Mouse (Mus musculus) MEL (cell line): ENCODE measurements around the gene Kidins220. TPM values are rescaled to one million over a fixed set of nuclear protein-coding genes. Genes with fewer than 3 reads are reported as not detected.

Experiments used
- DNase-seq: peaks from one replicate; pipeline ENCODE4 v3.0.0; 2011; ENCODE audit warnings: low read depth, low spot score
- H3K27ac ChIP-seq: 2 replicates; pipeline ENCODE4 v1.5.1; 2012; ENCODE audit warnings: low read depth, mild to moderate bottlenecking, control low read depth, low read length, moderate library complexity; ENCODE audit not compliant: control insufficient read depth
- H3K27me3 ChIP-seq, 2 experiments: fragments of 150-350 bp in 1 of 2; sonication (generic) in 1 of 2; 2 replicates each; pipeline ENCODE4 v1.6.1; 2012; ENCODE audit warnings: low read length in 2 of 2, mild to moderate bottlenecking in 2 of 2, improper control_type of control experiment in 1 of 2, moderate library complexity in 1 of 2; ENCODE audit not compliant: insufficient read depth in 2 of 2, control insufficient read depth in 1 of 2
- H3K36me3 ChIP-seq, 2 experiments: 2 replicates each; pipeline ENCODE4 v1.6.1; 2012 to 2014; ENCODE audit warnings: low read length in 2 of 2, improper control_type of control experiment in 1 of 2, inconsistent platforms in 1 of 2, mild to moderate bottlenecking in 1 of 2; ENCODE audit not compliant: insufficient read depth in 2 of 2, control insufficient read depth in 1 of 2
- H3K4me1 ChIP-seq, 2 experiments: fragments of 150-350 bp in 1 of 2; sonication (generic) in 1 of 2; 2 replicates each; pipeline ENCODE4 v1.6.1; 2012; ENCODE audit warnings: low read length in 2 of 2, improper control_type of control experiment in 1 of 2, mild to moderate bottlenecking in 1 of 2; ENCODE audit not compliant: insufficient read depth in 2 of 2, control insufficient read depth in 1 of 2
- H3K4me3 ChIP-seq, 2 experiments: fragments of 150-350 bp in 1 of 2; sonication (generic) in 1 of 2; 2 replicates each; pipeline ENCODE4 v1.5.1; 2012; ENCODE audit warnings: low read depth in 2 of 2, low read length in 2 of 2, mild to moderate bottlenecking in 2 of 2, moderate library complexity in 2 of 2, control low read depth in 1 of 2, improper control_type of control experiment in 1 of 2; ENCODE audit not compliant: control insufficient read depth in 1 of 2, insufficient read depth in 1 of 2
- H3K79me2 ChIP-seq: 2 replicates; pipeline ENCODE4 v1.6.1; 2012; ENCODE audit warnings: mild to moderate bottlenecking, low read length, moderate library complexity; ENCODE audit not compliant: control insufficient read depth, poor library complexity, insufficient read depth
- H3K9ac ChIP-seq: 2 replicates; pipeline ENCODE4 v1.6.1; 2012; ENCODE audit warnings: low read depth, mild to moderate bottlenecking, control low read depth, low read length, moderate library complexity; ENCODE audit not compliant: control insufficient read depth, poor library complexity, severe bottlenecking
- H3K9me3 ChIP-seq: fragments of 150-350 bp; sonication (generic); replicated peaks from 2 replicates; pipeline ENCODE4 v1.6.1; 2012; ENCODE audit warnings: mild to moderate bottlenecking, low read length, improper control_type of control experiment, moderate library complexity; ENCODE audit not compliant: insufficient read depth
- BHLHE40 ChIP-seq: IDR thresholded peaks from 2 replicates; pipeline ENCODE4 v1.6.1; 2012; ENCODE audit warnings: low read depth, mild to moderate bottlenecking, inconsistent platforms, low read length, improper control_type of control experiment, borderline replicate concordance
- CHD1 ChIP-seq: IDR thresholded peaks from 2 replicates; pipeline ENCODE4 v1.6.1; 2012; ENCODE audit warnings: low read depth, mild to moderate bottlenecking, inconsistent platforms, low read length, improper control_type of control experiment
- CHD2 ChIP-seq: IDR thresholded peaks from 2 replicates; pipeline ENCODE4 v1.6.1; 2011; ENCODE audit warnings: low read length, improper control_type of control experiment
- CTCF ChIP-seq, 3 experiments: IDR thresholded peaks in 2 of 3; conservative IDR thresholded peaks in 1 of 3; 2 replicates each; pipeline ENCODE4 v1.5.1; 2011 to 2012; ENCODE audit warnings: low read length in 3 of 3, low read depth in 2 of 3, mild to moderate bottlenecking in 2 of 3, improper control_type of control experiment in 1 of 3, inconsistent platforms in 1 of 3, mixed read lengths in 1 of 3, moderate library complexity in 1 of 3; ENCODE audit not compliant: control insufficient read depth in 1 of 3, insufficient read depth in 1 of 3, poor library complexity in 1 of 3, severe bottlenecking in 1 of 3
- E2F4 ChIP-seq: IDR thresholded peaks from 2 replicates; pipeline ENCODE4 v1.6.1; 2011; ENCODE audit warnings: low read depth, low read length, improper control_type of control experiment, borderline replicate concordance
- ELF1 ChIP-seq: IDR thresholded peaks from 2 replicates; pipeline ENCODE4 v1.6.1; 2014; ENCODE audit warnings: low read depth, mild to moderate bottlenecking, inconsistent platforms, low read length, improper control_type of control experiment, moderate library complexity
- GABPA ChIP-seq: IDR thresholded peaks from 2 replicates; pipeline ENCODE4 v1.6.1; 2012; ENCODE audit warnings: low read depth, mild to moderate bottlenecking, inconsistent platforms, low read length, improper control_type of control experiment, moderate library complexity
- KAT2A ChIP-seq: conservative IDR thresholded peaks from 2 replicates; pipeline ENCODE4 v1.6.1; 2012; ENCODE audit warnings: low read depth, low read length, improper control_type of control experiment, inconsistent platforms
- MAFK ChIP-seq: IDR thresholded peaks from 2 replicates; pipeline ENCODE4 v1.6.1; 2011; ENCODE audit warnings: low read depth, mild to moderate bottlenecking, low read length, improper control_type of control experiment, borderline replicate concordance
- MAZ ChIP-seq: IDR thresholded peaks from 2 replicates; pipeline ENCODE4 v1.6.1; 2012; ENCODE audit warnings: low read depth, mild to moderate bottlenecking, inconsistent platforms, low read length, improper control_type of control experiment
- MEF2A ChIP-seq: IDR thresholded peaks from 2 replicates; pipeline ENCODE4 v1.6.1; 2014; ENCODE audit warnings: low read depth, mild to moderate bottlenecking, inconsistent platforms, low read length, improper control_type of control experiment; ENCODE audit not compliant: poor library complexity, insufficient replicate concordance, severe bottlenecking; ENCODE audit errors: extremely low read depth
- MXI1 ChIP-seq: IDR thresholded peaks from 2 replicates; pipeline ENCODE4 v1.6.1; 2011; ENCODE audit warnings: mild to moderate bottlenecking, low read depth, low read length, improper control_type of control experiment
- MYB ChIP-seq: IDR thresholded peaks from 2 replicates; pipeline ENCODE4 v1.6.1; 2011; ENCODE audit warnings: mild to moderate bottlenecking, low read depth, low read length, improper control_type of control experiment
- MYC ChIP-seq: IDR thresholded peaks from 2 replicates; pipeline ENCODE4 v1.6.1; 2011; ENCODE audit warnings: low read depth, mild to moderate bottlenecking, low read length, improper control_type of control experiment, moderate library complexity
- NELFE ChIP-seq: IDR thresholded peaks from 2 replicates; pipeline ENCODE4 v1.6.1; 2011; ENCODE audit warnings: low read depth, low read length, improper control_type of control experiment
- POLR2A ChIP-seq, 2 experiments: IDR thresholded peaks; 2 replicates each; pipeline ENCODE4 v1.6.1; 2011 to 2012; ENCODE audit warnings: low read length in 2 of 2, mild to moderate bottlenecking in 2 of 2, control low read depth in 1 of 2, improper control_type of control experiment in 1 of 2, low read depth in 1 of 2, moderate library complexity in 1 of 2; ENCODE audit not compliant: control insufficient read depth in 1 of 2, insufficient read depth in 1 of 2, poor library complexity in 1 of 2
- RAD21 ChIP-seq: IDR thresholded peaks from 2 replicates; pipeline ENCODE4 v1.6.1; 2011; ENCODE audit warnings: mild to moderate bottlenecking, low read depth, low read length, improper control_type of control experiment
- RCOR1 ChIP-seq: IDR thresholded peaks from 2 replicates; pipeline ENCODE4 v1.6.1; 2012; ENCODE audit warnings: low read depth, mild to moderate bottlenecking, inconsistent platforms, low read length, improper control_type of control experiment
- SIN3A ChIP-seq: IDR thresholded peaks from 2 replicates; pipeline ENCODE4 v1.6.1; 2012; ENCODE audit warnings: low read length, improper control_type of control experiment, inconsistent platforms
- SMC3 ChIP-seq: IDR thresholded peaks from 2 replicates; pipeline ENCODE4 v1.6.1; 2011; ENCODE audit warnings: low read depth, low read length, improper control_type of control experiment
- TCF12 ChIP-seq: IDR thresholded peaks from 2 replicates; pipeline ENCODE4 v1.6.1; 2014; ENCODE audit warnings: low read depth, mild to moderate bottlenecking, inconsistent platforms, low read length, improper control_type of control experiment, moderate library complexity
- UBTF ChIP-seq: IDR thresholded peaks from 2 replicates; pipeline ENCODE4 v1.6.1; 2012; ENCODE audit warnings: low read depth, mild to moderate bottlenecking, inconsistent platforms, low read length, improper control_type of control experiment, moderate library complexity, borderline replicate concordance; ENCODE audit not compliant: insufficient read depth
- USF1 ChIP-seq: IDR thresholded peaks from 2 replicates; pipeline ENCODE4 v1.6.1; 2014; ENCODE audit warnings: low read depth, mild to moderate bottlenecking, inconsistent platforms, low read length, improper control_type of control experiment, moderate library complexity
- USF2 ChIP-seq, 2 experiments: IDR thresholded peaks; 2 replicates each; pipeline ENCODE4 v1.6.1; 2011 to 2012; ENCODE audit warnings: improper control_type of control experiment in 2 of 2, low read length in 2 of 2, borderline replicate concordance in 1 of 2, inconsistent platforms in 1 of 2, low read depth in 1 of 2, mild to moderate bottlenecking in 1 of 2; ENCODE audit not compliant: insufficient read depth in 1 of 2
- ZC3H11A ChIP-seq: IDR thresholded peaks from 2 replicates; pipeline ENCODE4 v1.6.1; 2012; ENCODE audit warnings: low read depth, mild to moderate bottlenecking, inconsistent platforms, low read length, improper control_type of control experiment
- ZKSCAN1 ChIP-seq: IDR thresholded peaks from 2 replicates; pipeline ENCODE4 v1.6.1; 2012; ENCODE audit warnings: low read depth, mild to moderate bottlenecking, inconsistent platforms, low read length, improper control_type of control experiment, moderate library complexity
- ZMIZ1 ChIP-seq: IDR thresholded peaks from 2 replicates; pipeline ENCODE4 v1.6.1; 2012; ENCODE audit warnings: low read depth, mild to moderate bottlenecking, inconsistent platforms, low read length, improper control_type of control experiment, moderate library complexity
- ZNF384 ChIP-seq: IDR thresholded peaks from 2 replicates; pipeline ENCODE4 v1.6.1; 2012; ENCODE audit warnings: low read depth, mild to moderate bottlenecking, inconsistent platforms, low read length, improper control_type of control experiment
- polyA plus RNA-seq, 2 experiments: library from polyadenylated mRNA; stranded (reverse) in 1 of 2; unstranded in 1 of 2; fragments of >175 nt in 1 of 2; fragments of >200 nt in 1 of 2; gene quantifications; 2 replicates each; pipeline versions ENCODE4 v1.2.1 to v1.2.4; 2012; ENCODE audit warnings: low replicate concordance in 2 of 2, low read depth in 1 of 2; ENCODE audit not compliant: insufficient read length in 2 of 2, insufficient read depth in 1 of 2, missing spikeins in 1 of 2
- total RNA-seq: library from RNA; depleted of rRNA; stranded (reverse); fragments of 300-350 nt; gene quantifications from 2 replicates; pipeline ENCODE4 v1.2.3, GENCODE M21; 2012

Kidins220 gene
- total and polyA plus RNA-seq, 3 experiments, result 26.2 to 124 (median 29.2) TPM

GRCm38 (mm10) chr12:25060901-25061300, 86.2 kb downstream of the Kidins220 start:
- no peaks in the 10 kb centered on the region for H3K4me1 ChIP-seq
- no peak overlapping the region for H3K4me3 ChIP-seq
- H3K9ac ChIP-seq, result no peak overlapping the region
- no peaks in the 10 kb centered on the region for H3K9me3 ChIP-seq
- H3K27ac ChIP-seq, result no peak overlapping the region
- DNase-seq, result no peak
- no peaks in the 10 kb centered on the region for H3K27me3 ChIP-seq
- TF ChIP-seq MAZ (no peak), ZKSCAN1 (no peak), NELFE (no peak), ZC3H11A (no peak), E2F4 (no peak), MAFK (no peak), POLR2A (IDR thresholded peaks at IDR 0.05; ENCODE audit: control insufficient read depth in 1 of 2, insufficient read depth in 1 of 2, low read depth in 1 of 2, low read length in 2 of 2, poor library complexity in 1 of 2) (no peak), CHD2 (no peak), GABPA (no peak), RAD21 (no peak), ZNF384 (no peak), ZMIZ1 (no peak), ELF1 (no peak), SIN3A (no peak), USF2 (IDR thresholded peaks at IDR 0.05; ENCODE audit: borderline replicate concordance in 1 of 2, insufficient read depth in 1 of 2, low read depth in 1 of 2, low read length in 2 of 2) (no peak), KAT2A (no peak)
- no peaks in the 10 kb centered on the region for H3K79me2 ChIP-seq
- peaks cover 0 to 9% of the 10 kb centered on the region in 2 experiments; a peak in 2 of 4 replicates for H3K36me3 ChIP-seq

- Histone ChIP-seq H3K27ac (no peak overlapping the region), H3K27me3 (no peaks in the 10 kb centered on the region), H3K9ac (no peak overlapping the region), H3K36me3 (peaks cover 0 to 3% of the 10 kb centered on the region in 2 experiments; a peak in 2 of 4 replicates), H3K9me3 (no peaks in the 10 kb centered on the region), H3K79me2 (no peaks in the 10 kb centered on the region), H3K4me3 (no peak overlapping the region), H3K4me1 (no peaks in the 10 kb centered on the region)
- no peak for DNase-seq
- TF ChIP-seq CTCF (IDR thresholded peaks at IDR 0.05 in 2 of 3, conservative IDR thresholded peaks at IDR 0.05 in 1 of 3; ENCODE audit: control insufficient read depth in 1 of 3, insufficient read depth in 1 of 3, low read depth in 2 of 3, low read length in 3 of 3, poor library complexity in 1 of 3, severe bottlenecking in 1 of 3), result no peak
- no peak for TF ChIP-seq MYB
- no peak for TF ChIP-seq USF2 (IDR thresholded peaks at IDR 0.05; ENCODE audit: borderline replicate concordance in 1 of 2, insufficient read depth in 1 of 2, low read depth in 1 of 2, low read length in 2 of 2)
- no peak for TF ChIP-seq UBTF
- TF ChIP-seq MYC, result no peak
- no peak for TF ChIP-seq USF1
- TF ChIP-seq RAD21, result no peak
- no peak for TF ChIP-seq RCOR1
- no peak for TF ChIP-seq MXI1
- no peak for TF ChIP-seq KAT2A
- TF ChIP-seq MEF2A, result no peak
- no peak for TF ChIP-seq ZNF384
- no peak for TF ChIP-seq ZKSCAN1
- TF ChIP-seq SMC3, result no peak
- TF ChIP-seq POLR2A (IDR thresholded peaks at IDR 0.05; ENCODE audit: control insufficient read depth in 1 of 2, insufficient read depth in 1 of 2, low read depth in 1 of 2, low read length in 2 of 2, poor library complexity in 1 of 2), result no peak
- TF ChIP-seq CHD1, result no peak
- no peak for TF ChIP-seq ELF1
- no peak for TF ChIP-seq TCF12
- TF ChIP-seq BHLHE40, result no peak
Measured at GRCm38 (mm10) chr12:25062264-25062663, 87.5 kb downstream of the Kidins220 start.
